Mouse (Mus musculus): ENCODE data around the gene Csrp1.

The Csrp1 gene

DNA sequence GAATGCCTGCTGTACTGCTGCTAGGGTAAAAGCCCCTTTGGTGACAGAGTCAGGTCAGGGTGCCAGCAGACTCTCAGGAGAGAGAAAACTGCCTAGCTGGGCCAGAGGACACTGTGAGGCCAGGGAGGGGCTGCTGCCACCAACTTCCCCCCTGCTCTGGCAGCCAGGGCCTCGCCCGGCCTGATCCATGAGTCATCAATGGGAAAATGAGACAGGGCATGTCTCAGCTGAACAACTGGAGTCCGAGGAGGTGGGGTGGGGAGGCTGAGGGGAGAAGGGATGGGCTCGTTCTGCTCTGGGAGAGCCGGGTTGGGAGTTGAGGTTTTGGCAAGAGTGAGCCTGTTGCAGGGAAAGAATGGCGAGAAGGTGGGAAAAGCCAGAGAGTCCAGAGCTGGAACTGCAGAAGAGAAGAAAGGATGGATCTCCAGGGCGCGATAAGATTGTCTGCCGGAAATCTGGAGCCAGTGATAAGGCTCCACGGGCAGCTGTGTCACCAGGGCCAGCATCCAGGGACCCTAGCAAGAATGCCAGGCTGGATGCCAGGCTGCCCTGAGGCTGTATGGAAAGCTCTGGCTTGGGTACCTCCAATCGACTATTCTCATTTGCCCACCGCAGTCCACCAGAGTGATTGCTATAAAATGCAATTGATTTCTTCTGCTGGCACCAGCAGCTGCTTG, 51.2 kb downstream of the Csrp1 start:
- DNase-seq (ENCODE audit: low read depth, low spot score), result no peak

- DNase-seq (ENCODE audit: low read depth, low spot score), result no peak
Observed at GRCm38 (mm10) chr1:135771573-135771970, 51.7 kb downstream of the Csrp1 start.

GRCm38 (mm10) chr1:135776596-135776995, 56.7 kb downstream of the Csrp1 start:
- no peak for DNase-seq (ENCODE audit: low read depth, low spot score)

DNA sequence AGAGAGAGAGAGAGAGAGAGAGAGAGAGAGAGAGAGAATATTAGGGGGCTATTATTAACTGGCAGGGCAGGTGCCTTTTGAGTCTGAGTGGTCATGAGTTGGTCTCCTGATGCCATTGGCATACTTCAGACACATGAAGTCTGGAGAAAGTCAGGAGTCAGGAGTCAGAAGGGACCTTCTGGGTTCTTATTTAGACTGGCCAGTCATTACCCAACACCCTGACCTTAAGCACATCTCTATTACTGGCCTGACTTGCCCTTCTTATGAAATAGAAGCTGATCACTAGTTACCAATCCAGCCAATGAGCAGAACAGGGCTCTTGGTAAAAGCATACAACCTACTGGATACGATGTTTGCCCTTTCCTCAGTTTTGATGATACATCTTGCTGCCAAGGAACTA, 57.2 kb downstream of the Csrp1 start:
- DNase-seq (ENCODE audit: low read depth, low spot score), result no peak

DNA sequence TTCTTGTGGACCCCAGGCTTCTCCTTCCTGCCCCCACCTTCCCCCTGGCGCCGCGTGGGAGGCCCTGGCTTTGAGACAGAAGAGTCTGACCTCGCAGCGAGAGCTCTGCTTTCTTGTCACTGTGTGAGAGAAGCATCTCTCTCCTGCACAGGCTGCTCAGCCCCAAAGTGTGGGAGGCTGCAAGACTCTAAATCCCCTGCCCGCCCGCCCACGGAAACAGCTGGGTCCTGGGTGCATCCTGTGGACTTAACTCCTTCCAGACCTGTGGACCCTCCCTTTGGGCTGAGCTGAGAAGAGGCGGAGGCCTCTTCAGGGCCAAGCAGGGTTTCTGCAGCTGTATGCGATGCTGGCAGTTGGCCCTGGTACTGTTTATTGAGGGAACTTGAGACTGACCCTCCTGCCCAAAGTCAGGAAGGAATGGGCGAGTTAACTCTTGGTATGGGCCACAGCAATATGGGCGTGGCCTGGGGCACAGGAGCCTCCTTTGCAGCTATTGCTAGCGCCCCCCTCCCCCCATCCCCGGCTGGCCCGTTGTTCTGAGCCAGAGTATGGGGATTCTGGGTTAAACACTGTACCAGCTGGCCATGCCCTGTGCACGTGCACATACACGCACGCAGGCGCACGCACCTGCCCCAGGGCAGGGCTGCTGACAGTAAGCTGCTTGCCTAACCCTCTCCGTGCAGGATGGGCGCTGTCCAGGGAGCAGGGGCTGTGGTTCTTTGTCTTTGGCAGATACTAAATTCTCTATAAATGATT, 59.1 kb downstream of the Csrp1 start, which contains the start of gene Tnni1:
Tnni1 (plus strand) TSS at position 655 of the 756 bp plus-strand sequence.
- no peak for DNase-seq (ENCODE audit: low read depth, low spot score)

- DNase-seq (ENCODE audit: low read depth, low spot score), result no peak
Observed at GRCm38 (mm10) chr1:135780649-135781048, 60.8 kb downstream of the Csrp1 start.

- DNase-seq (ENCODE audit: low read depth, low spot score), result peak; percentile 86
Observed at GRCm38 (mm10) chr1:135781220-135781619, 61.4 kb downstream of the Csrp1 start.

DNA sequence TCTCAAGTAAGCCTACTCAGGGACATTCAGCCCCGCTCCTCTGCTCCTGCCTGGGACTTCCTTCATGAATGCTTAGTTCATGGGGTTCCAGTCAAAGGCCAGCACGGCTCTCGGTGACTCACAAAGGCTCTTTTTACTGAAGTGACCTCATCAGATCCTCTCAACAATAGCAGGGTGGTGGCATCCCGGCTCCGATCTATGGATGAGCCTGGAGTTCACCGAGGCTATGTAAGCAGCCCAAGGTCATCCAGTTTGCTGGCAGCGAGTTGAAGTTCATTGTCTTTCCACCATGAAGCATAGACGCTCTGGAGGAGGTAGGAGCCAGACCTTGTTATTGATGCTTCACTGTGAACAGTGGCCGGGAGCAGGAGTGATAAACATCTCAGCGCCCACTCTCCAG, 63.0 kb downstream of the Csrp1 start:
- DNase-seq (ENCODE audit: low read depth, low spot score), result peak; percentile 45

- peak; percentile 86 for DNase-seq (ENCODE audit: low read depth, low spot score)
Observed at GRCm38 (mm10) chr1:135787799-135788198, 67.9 kb downstream of the Csrp1 start.

DNA sequence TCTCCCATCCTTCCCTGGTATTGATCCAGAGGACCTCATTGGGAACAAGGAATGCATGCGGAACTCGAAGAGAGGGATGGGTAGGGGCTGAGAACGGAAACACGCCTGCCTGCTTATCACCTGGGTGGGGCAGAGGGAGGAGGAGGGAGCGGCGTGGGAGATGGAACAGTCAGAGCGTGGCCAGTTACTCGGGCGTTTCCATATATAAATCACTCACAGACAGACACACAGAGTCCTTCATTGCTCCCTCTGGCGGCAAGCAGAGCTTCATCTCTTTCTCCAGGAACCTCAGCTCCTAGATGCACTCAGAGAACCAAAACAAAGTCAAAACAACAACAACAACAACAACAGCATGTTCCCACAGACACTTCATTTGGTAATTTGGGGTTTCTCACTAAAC, 68.8 kb downstream of the Csrp1 start:
- DNase-seq (ENCODE audit: low read depth, low spot score), result peak; percentile 26

DNA sequence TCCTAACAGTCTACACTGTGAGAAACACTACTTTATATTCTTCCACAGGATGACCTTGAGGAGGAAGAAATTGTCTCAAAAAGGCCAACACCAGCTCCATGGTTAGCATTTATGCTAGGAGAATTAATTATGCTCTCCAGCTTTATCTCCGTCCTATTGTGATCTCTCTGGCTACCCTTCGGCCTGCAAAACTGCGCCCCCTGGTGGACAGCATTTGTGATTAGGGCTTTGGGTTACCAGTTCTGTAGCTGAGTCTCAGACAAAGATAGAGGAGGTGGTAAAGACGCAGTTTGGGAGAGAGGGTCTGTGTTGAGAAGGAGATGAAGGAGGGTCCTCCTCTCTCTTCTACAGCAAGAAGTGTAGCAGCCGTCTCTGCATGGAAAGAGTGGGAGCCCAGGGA, 70.0 kb downstream of the Csrp1 start:
- DNase-seq (ENCODE audit: low read depth, low spot score), result peak; percentile 69

GRCm38 (mm10) chr1:135792143-135792939, 72.5 kb downstream of the Csrp1 start:
- DNase-seq (ENCODE audit: low read depth, low spot score), result no peak

DNA sequence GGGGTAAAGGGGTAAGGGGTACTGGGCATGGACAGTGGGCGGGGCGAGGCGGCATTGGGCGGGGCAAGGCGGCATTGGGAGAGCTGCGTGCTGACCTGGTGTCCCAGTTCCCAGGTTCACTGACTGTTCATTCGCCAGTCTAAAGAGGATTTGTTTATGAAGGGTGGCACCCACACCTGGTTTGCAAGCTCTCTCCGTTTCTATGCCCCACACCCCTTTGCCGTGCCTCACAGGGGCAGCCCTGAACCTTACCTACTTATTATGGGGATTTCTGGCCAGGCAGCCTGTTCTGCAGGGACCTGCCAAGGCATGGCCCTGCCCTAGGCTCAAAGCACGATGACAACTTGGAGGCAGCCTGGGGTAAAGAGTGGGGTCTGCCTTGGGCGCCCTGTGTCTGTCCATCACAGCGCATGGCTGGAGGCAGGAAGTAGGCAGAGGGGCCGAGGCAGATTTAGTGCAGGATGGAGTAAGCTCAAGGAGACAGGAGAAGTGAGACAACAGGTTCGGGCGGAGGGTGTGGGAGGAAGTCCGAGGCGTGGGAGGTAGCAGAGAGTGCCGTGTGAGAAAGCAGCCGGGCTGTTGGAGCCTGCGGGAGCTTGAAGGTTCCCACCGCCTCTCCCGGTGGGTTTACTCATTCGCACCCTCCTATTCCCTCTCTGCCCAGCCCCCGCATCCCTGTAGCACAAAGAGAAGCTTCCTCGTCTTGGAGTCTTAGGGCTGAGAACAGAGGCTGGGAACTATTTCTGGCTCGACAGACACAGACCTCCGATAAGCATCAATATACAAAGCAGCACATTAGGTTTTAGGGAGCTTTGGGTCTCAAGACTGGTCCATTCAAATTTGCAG, 73.7 kb downstream of the Csrp1 start:
- DNase-seq (ENCODE audit: low read depth, low spot score), result no peak

- no peak for DNase-seq (ENCODE audit: low read depth, low spot score)
Observed at GRCm38 (mm10) chr1:135794216-135795134, 74.6 kb downstream of the Csrp1 start.

GRCm38 (mm10) chr1:135798492-135798891, 78.6 kb downstream of the Csrp1 start:
- no peak for DNase-seq (ENCODE audit: low read depth, low spot score)

DNA sequence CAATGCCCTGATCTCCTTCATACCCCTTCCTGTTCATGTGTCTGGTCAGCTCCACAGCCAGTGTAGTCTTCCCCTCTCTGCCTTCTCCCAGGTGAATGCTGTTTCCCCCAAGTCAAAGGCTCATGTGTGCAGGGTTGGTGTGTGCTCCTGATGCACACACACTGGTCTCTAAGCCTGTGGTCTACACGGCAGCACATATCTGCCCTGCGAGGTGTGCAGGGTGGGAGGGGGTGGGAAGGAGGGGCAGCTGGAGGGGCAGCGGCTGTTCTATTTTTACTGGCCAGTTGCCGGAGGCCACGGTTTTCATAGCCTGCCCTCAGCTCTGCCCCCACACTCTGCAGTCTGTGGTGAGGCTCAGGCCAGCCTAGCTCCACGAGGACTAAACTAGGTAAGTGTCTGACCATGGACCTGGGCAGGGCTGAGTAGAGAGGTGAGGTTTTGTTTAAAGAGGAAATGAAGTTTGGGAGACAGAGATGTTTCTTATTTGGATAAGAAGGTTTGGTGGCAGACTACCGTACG, 79.3 kb downstream of the Csrp1 start:
- no peak for DNase-seq (ENCODE audit: low read depth, low spot score)

- no peak for DNase-seq (ENCODE audit: low read depth, low spot score)
Observed at GRCm38 (mm10) chr1:135800192-135800950, 80.5 kb downstream of the Csrp1 start.
